Mouse (Mus musculus): ENCODE measurements around the gene Otud7a.

- TF ChIP-seq CTCF (IDR thresholded peaks at IDR 0.05; ENCODE audit: low read depth) (no peak), EP300 (IDR thresholded peaks at IDR 0.05; ENCODE audit: low read depth) (no peak)
Observed at GRCm38 (mm10) chr7:63554457-63554856, 109.9 kb downstream of the Otud7a start.
